Mouse (Mus musculus) midbrain, embryonic 11.5 days (tissue): ENCODE measurements around the gene Pcx. TPM values are rescaled to one million over a fixed set of nuclear protein-coding genes. Genes with fewer than 3 reads are reported as not detected.

ENCODE experiments used
- ATAC-seq: fragments of 200-750 bp; cut with Nextera tagmentation; 2 replicates; pipeline ENCODE4 v1.8.0; 2017; ENCODE audit warnings: moderate TSS enrichment, moderate library complexity; ENCODE audit not compliant: low FRiP score
- DNase-seq: peaks from one replicate; pipeline ENCODE4 v3.0.0; 2015; ENCODE audit warnings: low spot score; ENCODE audit errors: missing footprints
- H3K27ac ChIP-seq: fragments of 300-500 bp; sonication (generic); 2 replicates; pipeline ENCODE4 v1.5.1; 2014; ENCODE audit warnings: low read depth, low read length
- H3K27me3 ChIP-seq: fragments of 300-500 bp; sonication (generic); 2 replicates; pipeline ENCODE4 v1.6.1; 2014; ENCODE audit warnings: mild to moderate bottlenecking, low read length, moderate library complexity, mixed read lengths; ENCODE audit not compliant: control insufficient read depth, insufficient read depth
- H3K36me3 ChIP-seq: fragments of 300-500 bp; sonication (generic); 2 replicates; pipeline ENCODE4 v1.6.1; 2014; ENCODE audit warnings: mild to moderate bottlenecking, low read length, moderate library complexity, mixed read lengths; ENCODE audit not compliant: control insufficient read depth, insufficient read depth
- H3K4me1 ChIP-seq: fragments of 300-500 bp; sonication (generic); 2 replicates; pipeline ENCODE4 v1.6.1; 2014; ENCODE audit warnings: low read length; ENCODE audit not compliant: control insufficient read depth, insufficient read depth
- H3K4me2 ChIP-seq: fragments of 300-500 bp; sonication (generic); 2 replicates; pipeline ENCODE4 v1.6.1; 2014; ENCODE audit warnings: mild to moderate bottlenecking, moderate library complexity
- H3K4me3 ChIP-seq: fragments of 300-500 bp; sonication (generic); 2 replicates; pipeline ENCODE4 v1.5.1; 2014; ENCODE audit warnings: low read depth, low read length
- H3K9ac ChIP-seq: fragments of 300-500 bp; sonication (generic); 2 replicates; pipeline ENCODE4 v1.6.1; 2014; ENCODE audit warnings: low read length
- H3K9me3 ChIP-seq: fragments of 300-500 bp; sonication (generic); 2 replicates; pipeline ENCODE4 v1.6.1; 2016; ENCODE audit warnings: low read length; ENCODE audit not compliant: control insufficient read depth
- WGBS: fragments of 180-500 bp; shearing (Covaris S2); extraction: QIAGEN DNeasy Blood & Tissue Kit; methylation state at CpG from one replicate; pipeline ENCODE4 v1.1.7; 2014; 5-methylcytosine and 5-hydroxymethylcytosine counted together
- microRNA-seq: library from miRNA; unstranded; fragments of <30 nt; microRNA quantifications from one replicate; pipeline ENCODE4, GENCODE M21; 2017
- polyA plus RNA-seq: library from polyadenylated mRNA; unstranded; fragments of >200 nt; fragmentation: Nextera tagmentation; extraction: Ambion mirVana; gene quantifications from 2 replicates; pipeline ENCODE4 v1.2.1, GENCODE M21; 2014

Pcx gene
- polyA plus RNA-seq, 1 experiment from 2014 or later = 14.0 TPM

- no peak for ATAC-seq
- Histone ChIP-seq H3K27ac (no peak overlapping the region), H3K36me3 (no peaks in the 10 kb centered on the region), H3K9me3 (no peaks in the 10 kb centered on the region), H3K9ac (no peak overlapping the region), H3K27me3 (no peaks in the 10 kb centered on the region), H3K4me2 (no peak overlapping the region), H3K4me3 (no peak overlapping the region), H3K4me1 (no peaks in the 10 kb centered on the region)
- no peak for DNase-seq
- 86% methylated on average over 5 of the region's 5 CpGs for WGBS
These were observed 147.9 kb downstream of the Pcx start for GRCm38 (mm10) chr19:4658156-4658555.

- no peak overlapping the region for H3K27ac ChIP-seq
- no peak for ATAC-seq
- H3K27me3 ChIP-seq = no peaks in the 10 kb centered on the region
- DNase-seq = no peak
- no peaks in the 10 kb centered on the region for H3K4me1 ChIP-seq
- no peak overlapping the region for H3K9ac ChIP-seq
- no peak overlapping the region for H3K4me3 ChIP-seq
- H3K4me2 ChIP-seq = no peak overlapping the region
- H3K9me3 ChIP-seq = no peaks in the 10 kb centered on the region
- no peaks in the 10 kb centered on the region for H3K36me3 ChIP-seq
These were observed 156.5 kb downstream of the Pcx start for GRCm38 (mm10) chr19:4666815-4667214.

- no peaks in the 10 kb centered on the region for H3K27me3 ChIP-seq
- H3K36me3 ChIP-seq = no peaks in the 10 kb centered on the region
- DNase-seq (no peak), ATAC-seq (no peak)
- no peak overlapping the region for H3K27ac ChIP-seq
- H3K9me3 ChIP-seq = no peaks in the 10 kb centered on the region
- no peak overlapping the region for H3K4me2 ChIP-seq
- H3K4me3 ChIP-seq = no peak overlapping the region
- H3K4me1 ChIP-seq = no peaks in the 10 kb centered on the region
- WGBS = 91% methylated on average over 4 of the region's 4 CpGs
- no peak overlapping the region for H3K9ac ChIP-seq
These were observed 160.5 kb downstream of the Pcx start for GRCm38 (mm10) chr19:4670776-4671175.

Small RNA genes within 50 kb of the gene (microRNA-seq; reads per million reads assigned to microRNA genes)
- 1.7 reads per million for gene Mir6986

Other genes starting within 250 kb of the Pcx start
- 2.1 and 2.3 TPM in 2 replicates for gene Ssh3, start 241.3 kb upstream of the Pcx start, polyA plus RNA-seq
- gene Ankrd13d, start 227.3 kb upstream of the Pcx start, polyA plus RNA-seq = 8.5 and 8.8 TPM in 2 replicates
- gene Grk2, start 204.2 kb upstream of the Pcx start, polyA plus RNA-seq = 13.2 and 16.5 TPM in 2 replicates
- gene Kdm2a, start 112.2 kb upstream of the Pcx start, polyA plus RNA-seq = 34.9 and 42.0 TPM in 2 replicates
- 10.9 and 11.1 TPM in 2 replicates for gene Rhod, start 71.0 kb upstream of the Pcx start, polyA plus RNA-seq
- 0.62 and 1.0 TPM in 2 replicates for gene Syt12, start 33.0 kb upstream of the Pcx start, polyA plus RNA-seq
- not detected in 2 replicates for gene 2010003K11Rik, start 11.9 kb upstream of the Pcx start, polyA plus RNA-seq
- 7.5 and 7.6 TPM in 2 replicates for gene Lrfn4, start 105.2 kb downstream of the Pcx start, polyA plus RNA-seq
- 61.0 and 68.7 TPM in 2 replicates for gene Rce1, start 115.2 kb downstream of the Pcx start, polyA plus RNA-seq
- 2.3 and 3.4 TPM in 2 replicates for gene Gm960, start 188.2 kb downstream of the Pcx start, polyA plus RNA-seq
- gene Sptbn2, start 200.7 kb downstream of the Pcx start, polyA plus RNA-seq = 13.4 and 14.0 TPM in 2 replicates
- gene Rbm4b, start 246.0 kb downstream of the Pcx start, polyA plus RNA-seq = 137 and 152 TPM in 2 replicates